Mouse (Mus musculus) brown adipose tissue, adult 24 weeks (tissue): ENCODE measurements around the gene Fat3. TPM values are rescaled to one million over a fixed set of nuclear protein-coding genes. Genes with fewer than 3 reads are reported as not detected.

ENCODE experiments used
- H3K27ac ChIP-seq: fragments of 200-500 bp; replicated peaks from 2 replicates; pipeline ENCODE4 v1.5.1; 2012; ENCODE audit warnings: low read depth, mild to moderate bottlenecking, low read length
- H3K4me1 ChIP-seq: fragments of 200-500 bp; 2 replicates; pipeline ENCODE4 v1.6.1; 2012; ENCODE audit warnings: low read length, mixed read lengths; ENCODE audit not compliant: control insufficient read depth, insufficient read depth, insufficient read length
- H3K4me3 ChIP-seq: fragments of 200-500 bp; 2 replicates; pipeline ENCODE4 v1.5.1; 2012; ENCODE audit warnings: low read depth, mild to moderate bottlenecking, low read length, moderate library complexity; ENCODE audit not compliant: insufficient read depth
- polyA plus RNA-seq: library from polyadenylated mRNA; stranded (reverse); fragments of >200 nt; gene quantifications from 2 replicates; pipeline ENCODE4 v1.2.4, GENCODE M21; 2012; ENCODE audit not compliant: missing spikeins, insufficient read depth, insufficient read length

Fat3 gene
- polyA plus RNA-seq, 1 experiment = not detected

DNA sequence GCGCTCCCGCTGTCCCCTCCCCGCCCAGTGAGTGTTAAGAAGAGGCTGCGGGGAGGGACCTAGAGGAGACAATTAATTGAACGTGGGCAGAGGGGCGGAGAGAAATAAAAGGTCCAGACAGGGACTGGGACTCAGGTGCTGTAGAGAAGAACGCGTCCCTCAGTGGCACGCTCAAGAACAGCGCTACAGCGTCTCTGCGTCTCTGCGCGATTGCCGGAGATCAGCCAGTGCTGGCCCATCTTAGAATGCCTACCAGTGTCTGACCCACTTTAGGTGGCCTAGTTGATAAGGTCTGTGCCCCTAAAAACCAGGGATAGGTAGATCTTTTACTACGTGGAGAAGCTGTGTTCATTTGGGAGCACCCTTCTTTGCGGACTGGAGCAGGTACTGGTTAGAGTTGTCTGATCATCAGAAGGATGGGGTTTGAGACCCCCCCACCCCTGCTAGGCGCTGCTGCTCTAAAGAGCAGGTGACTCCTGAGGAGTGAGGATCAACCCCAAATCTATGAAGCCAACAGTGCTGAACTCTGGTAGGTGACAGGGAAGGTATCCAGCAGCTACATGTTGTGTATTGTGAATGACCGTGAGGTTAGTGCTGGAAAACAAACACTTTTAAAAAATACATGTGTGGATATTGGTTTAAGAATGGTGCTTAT lies 626.5 kb downstream of the Fat3 start, which contains the start of gene Mtnr1b:
Mtnr1b (minus strand) TSS at position 51 of the 655 bp plus-strand sequence.
- Histone ChIP-seq H3K27ac (no peak within 1 kb of the TSS), H3K4me3 (no peak within 1 kb of the TSS), H3K4me1 (no peaks in the 10 kb centered on the region)

GRCm38 (mm10) chr9:15870013-15870412 lies 631.1 kb downstream of the Fat3 start:
- Histone ChIP-seq H3K4me1 (no peaks in the 10 kb centered on the region), H3K27ac (no peak overlapping the region), H3K4me3 (no peak overlapping the region)

DNA sequence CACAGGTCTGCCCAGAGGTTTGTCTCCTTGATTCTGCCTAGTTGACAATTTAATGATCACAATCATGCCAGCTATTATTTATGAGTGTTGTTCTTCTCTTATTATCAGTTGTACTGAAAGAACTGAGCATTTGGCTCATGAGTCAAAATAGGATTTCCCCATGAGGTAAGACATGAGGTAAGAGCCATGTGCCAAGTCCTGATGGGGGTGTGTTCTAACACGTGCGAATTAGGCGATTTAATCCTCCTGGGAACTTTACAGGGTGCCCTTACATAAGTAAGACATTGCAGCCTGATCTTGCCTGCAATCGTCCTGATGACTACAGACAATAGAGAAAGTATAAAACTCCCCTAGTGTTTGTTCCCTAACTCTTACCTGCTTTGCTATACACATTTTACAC lies 631.6 kb downstream of the Fat3 start:
- H3K27ac ChIP-seq = no peak overlapping the region
- no peak overlapping the region for H3K4me3 ChIP-seq
- H3K4me1 ChIP-seq = no peaks in the 10 kb centered on the region

DNA sequence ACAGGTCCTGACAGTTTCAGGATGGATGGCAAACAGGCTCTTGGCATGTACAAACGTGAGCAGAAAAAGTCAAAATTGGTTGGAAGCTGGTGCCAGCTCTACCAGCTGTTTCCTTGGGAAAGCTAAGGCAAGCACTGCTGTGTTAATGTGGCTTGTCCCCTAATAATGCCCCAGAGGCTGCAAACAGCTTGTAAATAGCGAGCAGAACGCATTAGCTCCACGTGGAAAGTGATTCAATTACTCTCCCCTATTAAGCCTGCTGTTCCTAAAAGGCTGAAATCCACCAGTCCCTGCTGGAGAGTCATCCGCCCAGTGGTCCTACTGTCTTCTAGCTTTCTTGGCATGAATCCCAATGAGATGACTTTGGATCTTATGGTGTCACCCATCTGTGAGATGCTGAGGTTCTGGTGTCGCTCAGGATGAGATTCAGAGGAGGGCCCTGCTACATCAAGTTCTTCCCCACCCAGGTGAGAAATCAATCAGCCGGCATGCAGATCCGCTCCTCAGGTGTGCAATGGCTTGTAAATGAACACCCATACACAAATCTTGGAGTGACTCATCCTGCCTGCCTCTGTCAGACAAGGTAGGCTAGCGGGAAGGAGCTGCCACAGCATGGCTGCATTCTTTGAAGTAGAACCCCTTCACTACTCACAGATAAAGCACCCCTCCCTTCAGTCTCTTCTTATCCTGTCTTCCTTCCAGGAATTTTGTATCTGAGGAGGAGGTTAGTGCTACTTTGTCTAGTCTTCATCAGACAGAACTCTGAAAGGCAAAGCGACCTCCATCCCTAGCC lies 634.6 kb downstream of the Fat3 start:
- Histone ChIP-seq H3K27ac (no peak overlapping the region), H3K4me1 (no peaks in the 10 kb centered on the region)

GRCm38 (mm10) chr9:15861402-15861801 lies 639.7 kb downstream of the Fat3 start:
- no peaks in the 10 kb centered on the region for H3K4me1 ChIP-seq
- no peak overlapping the region for H3K4me3 ChIP-seq
- H3K27ac ChIP-seq = no peak overlapping the region

More for the DNA sequence above, 634.6 kb downstream of the Fat3 start:
- H3K4me3 ChIP-seq = no peak overlapping the region
